Mouse (Mus musculus): ENCODE results near the gene Sec24b. TPM values are rescaled to one million over a fixed set of nuclear protein-coding genes. Genes with fewer than 3 reads are reported as not detected.

Sec24b gene
- polyA plus RNA-seq, 1 experiment from 2014 or later: 33.6 TPM

DNA sequence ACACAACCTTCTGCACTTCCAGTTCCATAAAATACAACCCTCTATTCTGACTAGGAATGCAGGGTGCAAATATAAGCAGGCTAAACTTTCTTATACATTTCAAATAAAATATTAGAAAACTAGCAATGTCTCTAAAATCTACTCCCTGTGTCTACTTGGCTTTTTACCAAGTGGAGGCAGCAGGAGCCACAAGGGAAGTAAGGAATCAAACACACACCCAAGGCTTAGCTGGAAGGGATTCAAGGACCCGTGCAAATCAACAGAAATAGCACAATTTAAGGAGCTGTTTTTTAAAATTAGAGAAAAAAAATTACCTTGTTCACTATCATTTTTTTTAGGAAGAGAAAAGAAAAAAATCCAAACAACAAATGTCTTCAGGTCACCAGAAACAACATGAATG lies 50.1 kb downstream of the Sec24b start:
- H3K36me3 ChIP-seq (ENCODE audit: control insufficient read depth, insufficient read depth, low read length): peaks cover 6% of the 10 kb centered on the region; the same call in 1 of the 2 replicates
- 89% methylated on average over 1 of the region's 1 CpGs for WGBS
- no peak for DNase-seq (ENCODE audit: low spot score)
- H3K4me2 ChIP-seq (ENCODE audit: low read depth, severe bottlenecking): no peak overlapping the region
- no peaks in the 10 kb centered on the region for H3K9me3 ChIP-seq (ENCODE audit: control insufficient read depth, low read length)
- no peak for ATAC-seq (ENCODE audit: insufficient number of reproducible peaks, low FRiP score, low TSS enrichment, low read depth)
- no peak overlapping the region for H3K4me3 ChIP-seq (ENCODE audit: low read depth, low read length)
- H3K27ac ChIP-seq (replicated peaks; ENCODE audit: low read depth, low read length): no peak overlapping the region
- H3K27me3 ChIP-seq (ENCODE audit: control insufficient read depth, insufficient read depth, low read length): no peaks in the 10 kb centered on the region
- H3K9ac ChIP-seq (ENCODE audit: low read length): no peak overlapping the region
- H3K4me1 ChIP-seq (ENCODE audit: control insufficient read depth, insufficient read depth, low read length): 0 out of 2 replicates have a peak, but pooled peaks cover 2% of the 10 kb centered on the region

- Histone ChIP-seq H3K4me1 (ENCODE audit: control insufficient read depth, insufficient read depth, low read length) (0 out of 2 replicates have a peak, but pooled peaks cover 2% of the 10 kb centered on the region), H3K4me3 (ENCODE audit: low read depth, low read length) (no peak overlapping the region), H3K4me2 (ENCODE audit: low read depth, severe bottlenecking) (no peak overlapping the region), H3K36me3 (ENCODE audit: control insufficient read depth, insufficient read depth, low read length) (peaks cover 19% of the 10 kb centered on the region; the same call in 1 of the 2 replicates), H3K27me3 (ENCODE audit: control insufficient read depth, insufficient read depth, low read length) (no peaks in the 10 kb centered on the region), H3K9ac (ENCODE audit: low read length) (no peak overlapping the region), H3K9me3 (ENCODE audit: control insufficient read depth, low read length) (no peaks in the 10 kb centered on the region), H3K27ac (replicated peaks; ENCODE audit: low read depth, low read length) (no peak overlapping the region)
- DNase-seq (ENCODE audit: low spot score): no peak
- 92% methylated on average over 7 of the region's 7 CpGs for WGBS
- ATAC-seq (ENCODE audit: insufficient number of reproducible peaks, low FRiP score, low TSS enrichment, low read depth): no peak
Measured at GRCm38 (mm10) chr3:130006141-130006540, 55.2 kb downstream of the Sec24b start.

DNA sequence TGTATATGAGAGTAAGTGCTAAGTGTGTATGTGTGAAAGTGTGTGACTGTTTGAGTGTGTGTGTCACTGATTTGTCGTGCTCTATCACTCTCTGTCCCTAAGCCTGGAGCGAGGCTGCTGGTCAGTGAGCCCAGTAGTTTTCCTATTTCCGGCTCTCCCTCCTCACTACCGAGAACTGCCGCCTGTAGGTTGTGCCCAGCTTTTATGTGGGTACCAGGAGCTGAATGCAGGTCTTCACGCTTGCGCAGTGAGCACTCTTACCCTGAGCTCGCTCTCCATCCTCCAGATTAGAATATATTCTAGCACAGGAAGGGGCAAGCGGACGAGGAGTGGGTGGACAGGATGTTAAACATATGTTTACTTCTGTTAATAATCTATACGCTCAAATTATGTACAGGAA lies 60.4 kb downstream of the Sec24b start:
- no peak for DNase-seq (ENCODE audit: low spot score)
- peaks cover 21% of the 10 kb centered on the region for H3K36me3 ChIP-seq (ENCODE audit: control insufficient read depth, insufficient read depth, low read length)
- no peaks in the 10 kb centered on the region for H3K9me3 ChIP-seq (ENCODE audit: control insufficient read depth, low read length)
- WGBS: 94% methylated on average over 11 of the region's 11 CpGs
- no peaks in the 10 kb centered on the region for H3K27me3 ChIP-seq (ENCODE audit: control insufficient read depth, insufficient read depth, low read length)
- no peak overlapping the region for H3K4me3 ChIP-seq (ENCODE audit: low read depth, low read length)
- no peak overlapping the region for H3K9ac ChIP-seq (ENCODE audit: low read length)
- no peak overlapping the region for H3K4me2 ChIP-seq (ENCODE audit: low read depth, severe bottlenecking)
- no peak for ATAC-seq (ENCODE audit: insufficient number of reproducible peaks, low FRiP score, low TSS enrichment, low read depth)
- H3K4me1 ChIP-seq (ENCODE audit: control insufficient read depth, insufficient read depth, low read length): no peaks in the 10 kb centered on the region
- H3K27ac ChIP-seq (replicated peaks; ENCODE audit: low read depth, low read length): no peak overlapping the region

GRCm38 (mm10) chr3:129998526-129998925 lies 62.8 kb downstream of the Sec24b start:
- ATAC-seq (ENCODE audit: insufficient number of reproducible peaks, low FRiP score, low TSS enrichment, low read depth) (no peak), DNase-seq (ENCODE audit: low spot score) (no peak)
- no peak overlapping the region for H3K4me3 ChIP-seq (ENCODE audit: low read depth, low read length)
- H3K27ac ChIP-seq (replicated peaks; ENCODE audit: low read depth, low read length): no peak overlapping the region
- H3K36me3 ChIP-seq (ENCODE audit: control insufficient read depth, insufficient read depth, low read length): peaks cover 18% of the 10 kb centered on the region
- H3K9ac ChIP-seq (ENCODE audit: low read length): no peak overlapping the region
- no peaks in the 10 kb centered on the region for H3K27me3 ChIP-seq (ENCODE audit: control insufficient read depth, insufficient read depth, low read length)
- H3K4me2 ChIP-seq (ENCODE audit: low read depth, severe bottlenecking): no peak overlapping the region
- H3K4me1 ChIP-seq (ENCODE audit: control insufficient read depth, insufficient read depth, low read length): no peaks in the 10 kb centered on the region
- no peaks in the 10 kb centered on the region for H3K9me3 ChIP-seq (ENCODE audit: control insufficient read depth, low read length)
- WGBS: 93% methylated on average over 6 of the region's 6 CpGs

DNA sequence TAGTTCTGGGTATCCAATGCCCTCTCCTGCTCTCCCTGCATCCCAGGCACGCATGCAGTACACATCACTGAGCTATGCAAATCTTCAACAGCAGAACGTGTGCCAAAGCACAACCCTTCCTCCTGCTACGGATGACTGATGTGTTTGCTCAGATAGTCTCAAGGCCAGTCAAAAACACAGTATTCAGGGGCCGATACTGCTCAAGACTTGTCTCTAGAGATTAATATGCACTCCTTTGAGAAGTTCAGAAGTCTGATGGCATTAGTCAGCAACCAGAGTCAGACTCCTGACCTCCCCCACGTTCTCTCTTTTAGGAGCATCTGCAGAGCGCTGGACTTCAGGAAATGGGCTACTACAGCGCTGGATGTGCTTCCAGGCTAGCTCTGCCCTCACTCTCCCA lies 63.4 kb downstream of the Sec24b start:
- no peak for ATAC-seq (ENCODE audit: insufficient number of reproducible peaks, low FRiP score, low TSS enrichment, low read depth)
- H3K27me3 ChIP-seq (ENCODE audit: control insufficient read depth, insufficient read depth, low read length): no peaks in the 10 kb centered on the region
- no peak overlapping the region for H3K9ac ChIP-seq (ENCODE audit: low read length)
- H3K27ac ChIP-seq (replicated peaks; ENCODE audit: low read depth, low read length): no peak overlapping the region
- H3K36me3 ChIP-seq (ENCODE audit: control insufficient read depth, insufficient read depth, low read length): peaks cover 17% of the 10 kb centered on the region
- no peak overlapping the region for H3K4me3 ChIP-seq (ENCODE audit: low read depth, low read length)
- no peak for DNase-seq (ENCODE audit: low spot score)
- no peaks in the 10 kb centered on the region for H3K4me1 ChIP-seq (ENCODE audit: control insufficient read depth, insufficient read depth, low read length)
- H3K9me3 ChIP-seq (ENCODE audit: control insufficient read depth, low read length): no peaks in the 10 kb centered on the region
- WGBS: 89% methylated on average over 7 of the region's 7 CpGs
- H3K4me2 ChIP-seq (ENCODE audit: low read depth, severe bottlenecking): no peak overlapping the region

GRCm38 (mm10) chr3:129997324-129997723 lies 64.0 kb downstream of the Sec24b start:
- Histone ChIP-seq H3K27me3 (ENCODE audit: control insufficient read depth, insufficient read depth, low read length) (no peaks in the 10 kb centered on the region), H3K4me1 (ENCODE audit: control insufficient read depth, insufficient read depth, low read length) (no peaks in the 10 kb centered on the region), H3K27ac (replicated peaks; ENCODE audit: low read depth, low read length) (no peak overlapping the region), H3K36me3 (ENCODE audit: control insufficient read depth, insufficient read depth, low read length) (peaks cover 17% of the 10 kb centered on the region), H3K4me3 (ENCODE audit: low read depth, low read length) (no peak overlapping the region), H3K9me3 (ENCODE audit: control insufficient read depth, low read length) (no peaks in the 10 kb centered on the region), H3K9ac (ENCODE audit: low read length) (no peak overlapping the region), H3K4me2 (ENCODE audit: low read depth, severe bottlenecking) (no peak overlapping the region)
- ATAC-seq (ENCODE audit: insufficient number of reproducible peaks, low FRiP score, low TSS enrichment, low read depth): no peak
- 85% methylated on average over 3 of the region's 3 CpGs for WGBS
- no peak for DNase-seq (ENCODE audit: low spot score)

GRCm38 (mm10) chr3:129987297-129987696 lies 74.1 kb downstream of the Sec24b start:
- Histone ChIP-seq H3K27ac (replicated peaks; ENCODE audit: low read depth, low read length) (no peak overlapping the region), H3K9me3 (ENCODE audit: control insufficient read depth, low read length) (no peaks in the 10 kb centered on the region), H3K4me3 (ENCODE audit: low read depth, low read length) (no peak overlapping the region), H3K36me3 (ENCODE audit: control insufficient read depth, insufficient read depth, low read length) (peaks cover 39% of the 10 kb centered on the region), H3K27me3 (ENCODE audit: control insufficient read depth, insufficient read depth, low read length) (no peaks in the 10 kb centered on the region), H3K4me1 (ENCODE audit: control insufficient read depth, insufficient read depth, low read length) (no peaks in the 10 kb centered on the region), H3K9ac (ENCODE audit: low read length) (no peak overlapping the region), H3K4me2 (ENCODE audit: low read depth, severe bottlenecking) (no peak overlapping the region)
- 94% methylated on average over 13 of the region's 13 CpGs for WGBS
- ATAC-seq (ENCODE audit: insufficient number of reproducible peaks, low FRiP score, low TSS enrichment, low read depth): no peak
- no peak for DNase-seq (ENCODE audit: low spot score)

GRCm38 (mm10) chr3:129985335-129985734 lies 76.0 kb downstream of the Sec24b start:
- H3K9ac ChIP-seq (ENCODE audit: low read length): no peak overlapping the region
- 85% methylated on average over 4 of the region's 4 CpGs for WGBS
- no peak overlapping the region for H3K4me2 ChIP-seq (ENCODE audit: low read depth, severe bottlenecking)
- DNase-seq (ENCODE audit: low spot score) (no peak), ATAC-seq (ENCODE audit: insufficient number of reproducible peaks, low FRiP score, low TSS enrichment, low read depth) (no peak)
- H3K27me3 ChIP-seq (ENCODE audit: control insufficient read depth, insufficient read depth, low read length): no peaks in the 10 kb centered on the region
- H3K27ac ChIP-seq (replicated peaks; ENCODE audit: low read depth, low read length): no peak overlapping the region
- no peaks in the 10 kb centered on the region for H3K4me1 ChIP-seq (ENCODE audit: control insufficient read depth, insufficient read depth, low read length)
- peaks cover 32% of the 10 kb centered on the region for H3K36me3 ChIP-seq (ENCODE audit: control insufficient read depth, insufficient read depth, low read length)
- no peak overlapping the region for H3K4me3 ChIP-seq (ENCODE audit: low read depth, low read length)
- H3K9me3 ChIP-seq (ENCODE audit: control insufficient read depth, low read length): no peaks in the 10 kb centered on the region

DNA sequence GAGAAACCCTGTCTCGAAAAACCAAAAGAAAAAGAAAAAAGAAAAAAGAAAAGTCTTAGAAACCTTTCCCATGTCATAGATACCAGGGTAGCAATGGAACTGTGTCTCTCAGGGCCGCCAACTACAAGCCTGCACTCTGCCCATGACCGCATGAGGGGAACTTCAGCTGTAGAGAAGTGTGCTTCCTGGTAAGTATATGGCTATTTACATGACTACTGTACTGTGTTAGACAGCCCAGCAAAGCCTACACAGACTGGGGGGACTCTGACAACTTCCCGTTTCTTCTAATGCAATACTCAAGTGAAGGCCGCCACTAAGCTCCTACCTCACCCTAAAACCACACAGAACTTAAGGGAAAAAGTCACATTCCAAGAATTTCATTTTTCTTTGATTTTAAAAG lies 76.6 kb downstream of the Sec24b start:
- peaks cover 27% of the 10 kb centered on the region for H3K36me3 ChIP-seq (ENCODE audit: control insufficient read depth, insufficient read depth, low read length)
- DNase-seq (ENCODE audit: low spot score): no peak

More for the DNA sequence above, 76.6 kb downstream of the Sec24b start:
- no peak overlapping the region for H3K4me2 ChIP-seq (ENCODE audit: low read depth, severe bottlenecking)
- WGBS: 95% methylated on average over 5 of the region's 5 CpGs
- H3K4me3 ChIP-seq (ENCODE audit: low read depth, low read length): no peak overlapping the region
- no peak overlapping the region for H3K9ac ChIP-seq (ENCODE audit: low read length)
- H3K9me3 ChIP-seq (ENCODE audit: control insufficient read depth, low read length): no peaks in the 10 kb centered on the region
- H3K27me3 ChIP-seq (ENCODE audit: control insufficient read depth, insufficient read depth, low read length): no peaks in the 10 kb centered on the region
- H3K4me1 ChIP-seq (ENCODE audit: control insufficient read depth, insufficient read depth, low read length): no peaks in the 10 kb centered on the region
- no peak overlapping the region for H3K27ac ChIP-seq (replicated peaks; ENCODE audit: low read depth, low read length)
- ATAC-seq (ENCODE audit: insufficient number of reproducible peaks, low FRiP score, low TSS enrichment, low read depth): no peak
